Mouse (Mus musculus): ENCODE data around the gene Usp44.

- TF ChIP-seq CTCF (IDR thresholded peaks at IDR 0.05; ENCODE audit: extremely low read depth, insufficient read depth, insufficient read length, insufficient replicate concordance) (no peak), POLR2A (IDR thresholded peaks at IDR 0.05; ENCODE audit: low read depth, low read length) (no peak)
These were observed 54.6 kb downstream of the Usp44 start for GRCm38 (mm10) chr10:93885839-93886477.
